Mouse (Mus musculus): ENCODE measurements around the gene Ankrd35. TPM values are rescaled to one million over a fixed set of nuclear protein-coding genes. Genes with fewer than 3 reads are reported as not detected.
A peak's percentile ranks its signal among the peaks of the same experiment; 100 is the strongest.

Gene Ankrd35
- total RNA-seq, 2 experiments from 2014 or later: 0.60 to 0.95 TPM

DNA sequence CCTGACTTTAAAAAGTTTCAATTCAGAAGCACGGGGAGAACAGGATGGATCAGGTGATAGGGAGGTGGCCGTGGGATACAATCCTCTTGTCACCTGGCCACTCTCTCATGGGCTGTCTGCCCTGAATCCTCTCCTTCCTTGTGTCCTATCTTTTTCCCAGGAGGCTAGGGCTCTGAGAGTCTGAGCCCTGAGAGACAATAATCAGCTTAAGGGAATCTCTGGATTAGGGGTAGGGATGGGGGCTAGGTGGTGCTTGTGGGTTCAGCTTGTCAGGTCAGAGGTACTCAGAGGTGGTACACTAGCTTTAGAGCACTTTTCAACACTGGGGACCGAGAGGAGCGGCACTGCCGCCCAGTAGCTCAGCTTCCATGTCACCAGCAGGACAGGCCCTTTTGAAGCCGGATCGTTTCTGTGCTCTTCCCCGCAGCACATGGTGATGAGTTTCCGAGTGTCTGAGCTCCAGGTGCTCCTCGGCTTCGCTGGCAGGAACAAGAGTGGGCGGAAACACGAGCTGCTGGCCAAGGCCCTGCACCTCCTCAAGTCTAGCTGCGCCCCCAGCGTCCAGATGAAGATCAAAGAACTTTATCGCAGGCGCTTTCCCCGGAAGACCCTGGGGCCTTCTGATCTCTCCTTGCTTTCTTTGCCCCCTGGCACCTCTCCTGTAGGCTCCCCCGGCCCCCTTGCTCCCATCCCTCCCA lies 29.2 kb downstream of the Ankrd35 start:
- DNase-seq (ENCODE audit: low spot score): no peak
- intact Hi-C loops (cut with DNase I): no loop called here

DNA sequence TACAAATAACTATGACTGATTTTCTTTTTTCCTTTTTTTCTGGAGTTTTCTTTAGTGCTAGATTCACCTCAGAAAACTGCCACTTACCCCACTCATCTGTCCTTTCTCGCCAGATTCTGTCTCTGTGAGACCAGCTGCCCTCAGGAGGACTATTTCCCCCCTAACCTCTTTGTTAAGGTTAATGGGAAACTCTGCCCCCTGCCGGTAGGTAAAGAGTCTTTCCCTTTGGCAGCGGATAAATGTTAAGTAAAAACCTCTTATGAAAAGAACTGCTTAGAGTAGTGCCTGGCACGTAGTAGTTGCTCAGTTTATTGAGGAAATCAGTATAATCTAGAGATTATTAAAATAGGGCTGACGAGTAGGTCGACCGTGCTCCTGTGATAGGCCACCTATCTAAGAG lies 30.4 kb downstream of the Ankrd35 start:
- DNase-seq (ENCODE audit: low spot score): no peak
- intact Hi-C loops (cut with DNase I): no loop called here

DNA sequence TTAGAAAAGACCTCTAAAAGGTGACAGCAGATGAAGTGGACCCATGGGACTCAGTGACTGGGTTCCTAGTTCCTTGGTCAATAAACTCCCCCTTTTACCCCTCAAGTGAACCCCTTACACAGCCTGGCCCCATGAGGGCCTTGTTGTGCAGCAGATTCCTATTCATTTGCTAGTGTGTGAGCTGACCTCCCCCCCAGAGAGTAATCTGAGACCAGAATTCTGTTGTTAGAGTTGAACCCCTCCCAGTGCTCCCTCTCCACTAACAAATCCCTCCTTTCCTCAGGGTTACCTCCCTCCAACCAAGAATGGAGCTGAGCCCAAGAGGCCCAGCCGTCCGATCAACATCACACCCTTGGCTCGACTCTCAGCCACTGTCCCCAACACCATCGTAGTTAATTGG lies 31.1 kb downstream of the Ankrd35 start:
- no peak for DNase-seq (ENCODE audit: low spot score)
- intact Hi-C loops (cut with DNase I): no loop called here

DNA sequence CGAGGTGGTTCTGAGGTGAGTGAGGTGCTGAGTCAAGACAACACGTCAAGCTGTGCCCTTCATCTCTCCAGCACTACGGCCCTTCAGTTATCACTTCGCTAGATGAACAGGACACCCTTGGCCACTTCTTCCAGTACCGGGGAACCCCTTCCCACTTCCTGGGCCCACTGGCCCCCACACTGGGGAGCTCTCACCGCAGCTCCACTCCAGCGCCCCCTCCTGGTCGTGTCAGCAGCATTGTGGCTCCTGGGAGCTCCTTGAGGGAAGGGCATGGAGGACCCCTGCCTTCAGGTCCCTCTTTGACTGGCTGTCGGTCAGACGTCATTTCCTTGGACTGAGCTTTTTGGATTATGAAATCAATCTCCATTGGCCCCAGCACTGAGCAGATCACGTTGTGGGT lies 34.8 kb downstream of the Ankrd35 start:
- intact Hi-C loops (cut with DNase I): loop anchor here (5.0 kb wide), 2 partner anchors 37 to 62 kb away; no protein-coding TSS in a partner anchor
- no peak for DNase-seq (ENCODE audit: low spot score)

DNA sequence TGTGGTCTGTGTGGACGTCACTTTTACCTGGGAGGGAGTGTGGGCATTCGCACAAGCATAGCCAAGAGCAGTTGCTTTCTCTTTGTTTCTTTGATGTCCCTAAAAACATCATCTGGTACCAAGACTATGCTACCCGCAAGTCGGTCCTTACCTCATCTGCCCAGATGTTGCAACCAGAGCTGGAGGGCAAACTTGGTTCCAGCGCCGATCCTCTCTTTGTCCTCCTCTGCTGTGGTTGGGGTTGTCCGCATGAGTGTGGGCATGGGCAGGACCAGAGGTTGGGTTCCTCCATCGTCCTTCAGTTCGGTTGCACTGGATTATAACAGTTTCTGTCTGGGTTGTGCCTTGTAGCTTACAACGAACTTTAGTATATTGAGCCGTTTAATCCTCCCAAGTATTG lies 36.3 kb downstream of the Ankrd35 start:
- intact Hi-C loops (cut with DNase I): loop anchor here (5.0 kb wide), 2 partner anchors 39 to 64 kb away; no protein-coding TSS in a partner anchor
- DNase-seq (ENCODE audit: low spot score): no peak

DNA sequence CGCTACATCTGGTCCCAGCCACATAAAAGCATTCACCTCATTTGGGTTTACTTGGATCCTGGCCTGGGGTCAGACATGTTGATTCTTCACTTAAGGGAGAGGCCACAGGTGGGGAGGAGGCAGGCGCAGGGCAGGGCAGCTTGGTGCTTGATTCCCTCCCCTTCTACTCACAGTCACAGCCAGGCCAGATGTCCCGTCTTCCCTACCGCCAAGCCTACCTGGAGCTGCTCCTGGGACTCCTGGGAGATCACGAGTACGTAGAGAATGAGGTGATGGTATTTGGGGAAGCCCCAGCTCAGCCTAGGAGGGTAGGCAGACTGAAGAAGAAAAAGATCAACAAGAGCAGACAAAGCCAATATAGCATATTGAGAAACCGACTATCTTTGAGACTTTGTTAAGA lies 37.1 kb downstream of the Ankrd35 start:
- no peak for DNase-seq (ENCODE audit: low spot score)
- intact Hi-C loops (cut with DNase I): loop anchor here (5.0 kb wide), 2 partner anchors 40 to 65 kb away; no protein-coding TSS in a partner anchor

DNA sequence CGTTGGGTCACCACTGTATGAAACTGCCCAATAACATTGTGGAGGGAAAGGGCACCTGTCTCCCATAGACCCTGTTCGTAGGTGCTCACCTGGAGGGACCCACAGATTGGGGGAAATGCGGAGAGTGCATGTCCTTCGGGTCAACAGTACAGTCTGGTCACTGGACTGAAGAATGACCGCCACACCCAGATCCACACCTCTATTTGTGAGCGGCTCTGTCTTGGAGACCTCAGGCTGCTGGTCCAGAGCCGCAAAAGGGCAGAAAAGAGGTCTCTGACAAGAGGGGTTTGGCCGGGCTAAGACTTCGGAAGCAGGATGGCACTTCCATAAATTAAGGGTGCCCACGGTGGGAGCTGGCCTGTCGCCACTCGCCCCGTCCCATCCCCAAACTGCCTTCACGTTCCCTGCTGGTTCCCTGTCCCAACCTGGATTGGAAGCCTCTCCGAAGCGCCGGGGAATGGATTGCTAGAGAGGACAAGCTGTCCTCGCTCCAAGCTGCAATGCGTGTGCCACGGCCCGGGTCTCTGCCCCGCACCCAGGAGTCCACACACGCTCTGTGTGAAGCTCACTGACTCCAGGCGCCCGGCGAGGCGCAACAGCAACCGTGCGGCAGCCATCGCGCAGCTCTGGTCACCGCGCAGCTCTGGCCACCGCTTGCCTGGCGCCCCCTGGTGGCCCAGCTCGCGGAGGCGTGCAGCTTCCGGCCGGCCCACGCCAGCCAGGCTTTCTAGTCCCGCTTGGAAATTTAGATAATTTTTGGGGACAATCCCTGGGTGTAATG lies 38.2 kb downstream of the Ankrd35 start, which contains the start of gene Nudt17:
Nudt17 (minus strand) TSS at position 660 of the 781 bp plus-strand sequence.
- peak; percentile 63 for DNase-seq (ENCODE audit: low spot score)
- intact Hi-C loops (cut with DNase I): loop anchor here (2.0 to 5.0 kb wide), 3 partner anchors 41 to 161 kb away; no protein-coding TSS in a partner anchor

DNA sequence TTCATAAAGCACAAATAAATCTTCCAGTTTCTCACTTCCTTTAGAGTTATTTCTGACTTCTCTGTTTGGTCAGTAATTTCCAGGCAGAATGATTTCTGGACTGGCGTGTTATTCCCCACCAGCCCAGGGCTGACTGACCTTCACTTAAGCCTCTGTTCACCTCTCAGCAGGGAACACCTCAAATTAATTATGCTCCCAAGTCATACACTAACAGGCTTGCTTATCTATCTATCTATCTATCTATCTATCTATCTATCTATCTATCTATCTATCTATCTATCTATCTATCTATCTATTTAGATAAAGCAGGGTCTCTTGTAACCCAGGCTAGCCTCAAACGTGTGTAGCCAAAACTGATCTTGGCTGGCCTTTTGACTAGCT lies 38.7 kb downstream of the Ankrd35 start:
- intact Hi-C loops (cut with DNase I): loop anchor here (2.0 to 5.0 kb wide), 3 partner anchors 41 to 162 kb away; no protein-coding TSS in a partner anchor
- no peak for DNase-seq (ENCODE audit: low spot score)

DNA sequence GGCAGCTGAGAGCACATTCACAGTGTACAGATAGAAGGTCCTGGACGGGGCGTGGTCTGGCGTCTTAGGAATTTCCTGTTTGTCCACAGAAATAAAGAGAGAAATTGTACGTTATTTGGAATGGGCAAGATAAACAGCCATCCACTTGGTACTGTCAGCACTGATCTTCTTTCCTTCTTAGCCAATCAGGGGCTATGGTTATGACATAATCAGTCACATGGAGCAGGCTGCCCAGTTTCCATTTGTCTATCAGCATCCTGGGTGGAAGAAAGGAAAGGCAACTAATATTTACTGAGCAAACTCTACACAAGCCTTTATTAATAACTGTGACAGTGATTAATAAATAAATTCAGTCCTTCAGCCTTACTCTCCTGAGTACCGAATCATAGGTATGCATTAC lies 44.4 kb downstream of the Ankrd35 start:
- no peak for DNase-seq (ENCODE audit: low spot score)
- intact Hi-C loops (cut with DNase I): no loop called here

DNA sequence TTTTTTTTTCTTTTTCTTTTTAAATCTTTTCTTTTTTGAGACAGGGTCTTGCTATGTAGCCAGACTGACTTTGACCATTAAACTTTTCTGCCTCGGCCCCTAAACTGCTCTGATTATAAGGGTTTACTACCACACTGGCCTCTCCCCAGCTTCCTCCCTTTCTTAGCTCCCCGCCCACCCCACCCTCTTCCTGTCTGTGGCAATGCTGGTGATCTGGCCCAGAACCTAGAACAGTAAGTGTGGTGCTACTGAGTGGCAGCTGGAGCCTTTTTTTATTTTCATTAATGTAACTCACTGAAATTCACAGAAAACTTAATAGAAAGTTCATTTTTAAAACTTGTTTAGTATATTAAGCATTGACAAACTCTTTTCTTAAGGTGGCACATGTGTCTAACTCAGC lies 45.9 kb downstream of the Ankrd35 start:
- DNase-seq (ENCODE audit: low spot score): no peak
- intact Hi-C loops (cut with DNase I): no loop called here

DNA sequence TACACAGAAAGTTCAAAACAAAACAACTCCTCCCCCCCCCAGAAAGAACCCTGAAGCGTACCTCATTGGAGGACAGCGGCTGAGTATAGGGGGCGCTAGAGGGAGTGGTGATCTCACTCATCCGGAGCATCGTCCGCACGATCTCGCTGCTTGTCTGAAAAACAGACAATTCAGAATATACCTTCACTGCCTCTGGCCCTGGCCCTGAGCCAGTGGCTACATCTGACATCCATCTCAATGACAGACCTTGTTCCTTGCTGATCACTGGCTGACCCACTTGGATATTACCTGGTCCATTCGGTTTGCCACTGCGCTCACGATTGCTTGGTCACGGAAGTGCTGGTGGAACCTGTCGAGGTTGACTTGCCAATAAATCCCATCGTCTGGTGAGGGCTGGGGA lies 49.2 kb downstream of the Ankrd35 start:
- intact Hi-C loops (cut with DNase I): no loop called here
- DNase-seq (ENCODE audit: low spot score): no peak

DNA sequence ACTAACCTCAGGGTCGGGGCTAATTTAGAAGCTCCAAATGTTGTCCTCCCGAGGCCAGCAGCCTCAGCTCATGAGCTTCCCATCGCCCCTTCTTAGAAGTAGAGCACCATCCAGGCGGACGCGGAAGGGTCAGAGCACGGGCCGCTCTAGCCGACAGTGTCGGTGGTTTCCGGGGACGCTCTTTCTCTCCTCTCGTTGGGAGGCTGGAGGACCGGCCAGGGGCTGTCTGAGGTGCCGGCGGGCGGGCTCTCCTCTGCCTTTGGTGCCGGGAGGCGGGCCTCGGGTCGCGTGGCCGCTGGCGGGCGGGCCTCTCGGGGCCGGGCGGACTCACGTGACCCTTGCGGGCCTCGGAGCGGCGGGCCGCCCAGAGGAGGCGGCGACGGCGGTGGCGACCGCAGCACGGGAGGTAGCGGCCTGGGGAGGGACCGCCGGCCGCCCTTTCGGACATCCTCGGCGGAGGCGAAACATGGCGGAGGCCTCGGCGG lies 57.5 kb downstream of the Ankrd35 start, which contains the start of the genes Polr3c and Rnf115:
Polr3c (minus strand) TSS at position 286 of the 485 bp plus-strand sequence.
Rnf115 (plus strand) TSS at position 322 of the 485 bp plus-strand sequence.
- peak; percentile 97 for DNase-seq (ENCODE audit: low spot score)
- intact Hi-C loops (cut with DNase I): loop anchor here (2.0 to 5.0 kb wide), 2 partner anchors 31 to 55 kb away; partner anchors contain the start of gene Pias3

DNA sequence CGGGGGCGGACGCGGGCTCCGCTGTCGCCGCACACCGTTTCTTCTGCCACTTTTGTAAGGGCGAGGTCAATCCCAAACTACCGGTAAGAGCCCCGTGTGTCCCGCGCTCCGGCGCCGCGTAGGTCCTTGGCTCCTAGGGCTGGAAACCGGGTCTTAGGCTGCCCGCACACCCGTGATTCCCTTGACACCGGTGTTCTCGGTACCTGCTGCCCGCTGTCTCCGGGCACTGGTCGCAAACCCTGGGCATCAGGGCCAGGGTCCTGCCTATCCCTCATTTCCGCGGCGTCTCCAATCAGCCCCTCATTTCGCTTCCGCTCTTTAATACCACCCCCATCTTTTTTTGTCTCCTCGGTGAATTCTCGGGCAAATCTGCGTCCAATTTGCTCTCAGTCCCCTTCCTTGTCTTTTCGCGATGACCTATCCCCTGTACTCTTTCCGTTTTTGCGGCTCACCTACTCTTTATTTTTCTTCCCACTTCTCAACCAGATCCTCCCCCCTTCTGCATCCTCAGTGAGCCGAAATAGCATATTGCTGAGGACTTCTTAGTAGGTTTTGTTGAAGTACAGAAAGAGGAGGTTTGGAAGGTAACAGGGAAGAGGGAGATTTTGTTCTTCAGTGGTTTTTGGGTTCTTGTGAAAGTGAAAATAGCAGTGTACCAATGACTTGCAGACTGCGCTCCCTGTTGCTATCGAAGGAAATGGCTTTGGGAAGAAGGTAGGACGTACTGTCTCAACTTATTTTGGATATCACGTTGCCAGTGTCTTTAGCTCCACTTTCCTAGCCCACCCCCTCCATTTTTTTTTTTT lies 58.1 kb downstream of the Ankrd35 start:
- DNase-seq (ENCODE audit: low spot score): no peak
- intact Hi-C loops (cut with DNase I): loop anchor here (2.0 to 5.0 kb wide), 2 partner anchors 31 to 54 kb away; partner anchors contain the start of gene Pias3

DNA sequence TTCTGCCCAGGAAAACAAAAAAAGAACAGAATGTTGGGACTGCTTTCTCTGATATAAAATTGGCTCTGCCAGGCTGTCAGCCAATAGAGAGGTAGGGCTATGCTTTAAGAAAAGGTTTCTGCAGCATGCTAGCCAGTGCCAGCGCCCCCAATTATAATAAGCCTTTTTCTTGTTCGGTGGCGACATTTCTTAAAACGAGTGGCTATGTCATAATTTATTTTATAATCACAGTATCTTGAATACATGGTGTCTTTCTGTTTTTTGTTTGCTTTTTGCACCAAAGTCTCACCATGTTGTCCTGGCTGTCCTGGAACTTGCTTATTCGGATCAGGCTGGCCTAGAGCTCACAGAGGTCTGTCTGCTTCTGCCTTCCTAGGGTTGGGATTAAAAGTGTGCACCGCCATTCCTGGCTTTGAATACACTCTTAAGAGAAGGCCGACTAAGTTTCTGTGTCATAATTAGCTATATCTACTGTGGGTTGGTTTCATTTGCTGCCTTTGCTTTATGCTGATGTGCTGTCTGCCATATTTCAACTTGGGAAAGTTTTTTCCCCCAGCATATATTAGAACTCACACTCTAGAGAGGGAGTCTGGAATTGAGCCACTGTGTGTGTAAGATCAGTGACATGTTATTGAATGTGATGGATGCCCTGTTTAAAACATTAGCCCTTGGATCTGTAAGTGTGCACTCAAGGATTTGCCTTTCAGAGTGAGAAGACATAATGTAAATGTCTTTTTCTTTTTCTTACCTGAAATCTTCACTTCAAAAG lies 58.9 kb downstream of the Ankrd35 start:
- no peak for DNase-seq (ENCODE audit: low spot score)
- intact Hi-C loops (cut with DNase I): loop anchor here (5.0 kb wide), 1 partner anchor 53 kb away; no protein-coding TSS in a partner anchor

DNA sequence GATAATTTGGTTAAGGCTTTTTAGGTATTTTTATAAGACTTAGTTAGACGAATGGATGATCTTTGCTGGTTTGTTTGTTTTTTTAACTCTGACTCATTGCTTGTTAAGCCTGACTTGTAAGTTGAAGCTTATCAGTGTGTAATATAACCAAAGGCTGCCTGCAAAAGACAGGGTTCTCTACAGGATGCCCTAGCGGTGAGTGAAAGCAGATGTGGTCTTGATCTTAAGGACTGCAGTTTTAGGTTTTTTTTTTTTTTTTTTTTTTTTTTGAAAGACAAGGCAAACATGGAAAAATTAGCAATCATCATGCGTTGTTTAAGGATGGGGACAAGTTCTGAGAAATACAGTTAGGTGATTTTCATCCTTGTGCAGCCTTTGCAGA lies 59.5 kb downstream of the Ankrd35 start:
- no peak for DNase-seq (ENCODE audit: low spot score)
- intact Hi-C loops (cut with DNase I): loop anchor here (5.0 kb wide), 1 partner anchor 53 kb away; no protein-coding TSS in a partner anchor

DNA sequence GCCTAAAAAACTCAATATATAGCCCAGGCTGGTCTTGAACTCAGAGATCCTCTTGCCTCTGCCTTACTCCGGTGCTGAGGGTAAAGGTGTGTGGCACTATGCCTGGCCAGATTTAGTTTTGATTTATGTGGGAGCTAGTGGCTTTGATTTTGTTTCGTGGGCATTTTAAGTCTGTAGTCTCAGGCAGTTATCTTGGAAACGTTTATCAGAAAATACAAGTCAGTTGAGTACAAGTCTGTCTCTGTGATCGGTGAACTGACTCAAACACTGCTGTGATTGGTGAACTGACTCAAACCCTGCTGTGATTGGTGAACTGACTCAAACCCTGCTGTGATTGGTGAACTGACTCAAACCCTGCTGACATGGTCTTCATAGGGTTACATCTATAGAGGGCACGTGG lies 60.9 kb downstream of the Ankrd35 start:
- intact Hi-C loops (cut with DNase I): no loop called here

DNA sequence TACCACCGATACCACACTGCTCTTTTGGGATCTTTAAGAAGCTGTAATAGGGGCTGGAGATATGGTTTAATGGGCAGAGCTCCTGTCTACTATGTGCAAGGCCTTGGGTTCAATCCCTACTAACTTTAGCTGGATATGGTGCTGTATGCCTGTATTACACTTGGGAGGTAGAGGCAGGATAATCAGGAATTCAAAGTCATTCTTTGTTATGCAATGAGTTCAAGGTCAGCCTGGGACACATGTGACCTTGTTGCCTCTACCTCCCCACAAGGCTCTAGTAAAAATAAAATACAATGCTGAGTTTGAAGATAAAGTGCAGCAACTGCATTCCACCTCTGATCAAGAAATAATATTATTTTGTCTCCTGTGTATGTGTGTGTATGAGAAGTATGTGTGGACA lies 64.1 kb downstream of the Ankrd35 start:
- intact Hi-C loops (cut with DNase I): loop anchor here (2.0 kb wide), 1 partner anchor 31 kb away; no protein-coding TSS in a partner anchor
- no peak for DNase-seq (ENCODE audit: low spot score)

More for the DNA sequence above, 60.9 kb downstream of the Ankrd35 start:
- no peak for DNase-seq (ENCODE audit: low spot score)

DNA sequence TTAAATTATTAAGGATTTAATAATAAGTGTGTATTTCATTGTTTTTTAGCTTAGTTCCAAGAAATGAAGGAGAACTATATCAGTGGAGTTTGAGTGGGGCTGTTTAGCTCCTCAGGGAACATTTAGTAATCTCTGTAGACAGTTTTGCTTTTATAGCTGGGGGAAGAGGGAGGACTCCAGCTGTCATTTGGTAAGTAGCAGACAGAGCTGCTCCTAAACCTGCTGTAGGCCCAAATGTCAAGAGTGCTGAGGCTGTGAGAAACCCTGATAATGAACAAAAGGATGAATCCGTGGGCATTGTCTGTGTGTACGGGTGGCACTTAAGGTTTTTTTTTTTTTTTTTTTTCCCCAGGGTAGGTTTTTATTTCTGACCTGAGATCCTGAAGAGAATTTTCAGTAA lies 65.3 kb downstream of the Ankrd35 start:
- no peak for DNase-seq (ENCODE audit: low spot score)
- intact Hi-C loops (cut with DNase I): loop anchor here (5.0 kb wide), 1 partner anchor 77 kb away; no protein-coding TSS in a partner anchor
